Mouse (Mus musculus) left cerebral cortex, adult 2 months (tissue): ENCODE results near the gene Fibp. TPM values are rescaled to one million over a fixed set of nuclear protein-coding genes. Genes with fewer than 3 reads are reported as not detected.

ENCODE experiments used
- DNase-seq, 2 experiments: peaks; one replicate each; pipeline ENCODE4 v3.0.0; 2021 to 2022; ENCODE audit warnings: low spot score in 2 of 2, mixed read lengths in 1 of 2; ENCODE audit errors: extremely low spot score in 1 of 2
- H3K27ac ChIP-seq: fragments of 200-600 bp; 2 replicates; pipeline ENCODE4 v1.8.1; 2022
- H3K4me3 ChIP-seq: fragments of 200-600 bp; 2 replicates; pipeline ENCODE4 v1.8.1; 2022
- CTCF ChIP-seq: fragments of 200-600 bp; IDR thresholded peaks from 2 replicates; pipeline ENCODE4 v1.8.1; 2022; ENCODE audit warnings: antibody characterized with exemption, mild to moderate bottlenecking, moderate library complexity
- intact Hi-C: fragments of 180-260 bp; cut with DNase I; formaldehyde crosslinking; loops from one replicate; pipeline ENCODE4 v1.15.1; 2025
- total RNA-seq, 2 experiments: library from RNA; stranded (reverse); gene quantifications; 2 replicates each; pipeline ENCODE4 v1.2.3; 2021

The Fibp gene
- total RNA-seq, 2 experiments from 2014 or later: 88.9 to 92.1 TPM

GRCm38 (mm10) chr19:5424092-5424781 is 36.2 kb upstream of the Fibp start:
- peak overlapping the region; percentile 88 for H3K4me3 ChIP-seq
- peak overlapping the region; percentile 89 for H3K27ac ChIP-seq
- peak; percentile 21 to 70 for DNase-seq
- intact Hi-C loops: loop anchor here (1.0 to 2.0 kb wide), 3 partner anchors 33 to 66 kb away; partner anchors contain the start of genes Banf1, Ccdc85b, Cfl1 and Eif1ad
- TF ChIP-seq CTCF: no peak

DNA sequence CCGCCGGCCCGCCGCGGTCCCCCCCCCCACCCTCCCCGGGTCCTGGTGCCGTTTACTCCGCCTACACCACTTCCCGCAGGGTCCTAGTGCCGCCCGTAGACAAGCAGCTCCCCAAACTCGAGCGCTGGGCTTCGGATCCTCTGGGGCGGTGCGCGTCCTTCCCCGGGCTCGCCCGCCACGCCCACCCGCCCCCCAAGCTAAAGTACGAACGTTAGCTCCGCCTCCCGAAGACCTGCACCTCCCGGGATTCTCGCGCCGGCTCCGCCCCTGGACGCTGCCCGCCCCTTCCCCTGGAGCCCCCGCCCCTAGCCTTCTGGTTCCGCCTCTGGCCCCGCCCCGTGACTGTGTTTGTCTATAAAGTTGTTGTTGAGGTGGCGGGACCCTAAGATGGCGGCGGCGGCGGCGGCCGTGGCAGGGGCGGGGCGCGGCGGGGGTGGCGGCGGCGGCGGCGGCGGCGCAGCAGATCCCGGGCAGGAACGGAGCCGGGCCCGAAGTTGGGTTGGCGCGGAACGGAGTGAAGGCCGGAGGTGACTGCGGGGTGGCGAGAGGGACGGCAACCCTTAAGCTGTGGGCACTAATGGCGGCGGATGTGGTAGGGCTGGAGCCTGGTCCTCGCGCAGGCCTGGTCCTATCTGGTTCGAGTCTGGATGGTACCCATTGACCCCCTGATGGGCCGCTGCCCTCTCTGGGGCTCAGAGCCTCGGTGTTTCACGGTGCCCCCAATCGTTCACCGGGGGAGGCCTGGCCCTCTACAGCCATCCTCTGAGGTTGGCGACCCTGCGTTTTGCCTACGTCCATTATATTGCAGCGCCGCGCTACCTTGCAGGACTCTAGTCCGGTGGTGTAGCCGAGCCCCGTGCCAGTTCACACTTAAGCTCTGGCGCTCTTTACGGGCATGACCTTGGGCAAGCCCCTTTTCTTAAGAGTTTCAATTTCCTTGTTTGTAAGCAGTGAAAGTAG is 35.4 kb upstream of the Fibp start, which contains the start of the genes Drap1 and AI837181:
Gene Drap1, minus strand, starts transcription at position 198 of the 960 bp plus-strand sequence.
Gene AI837181, plus strand, starts transcription at position 363 of the 960 bp plus-strand sequence.
- peak within 1 kb of the TSS; percentile 96 for H3K4me3 ChIP-seq
- no peak for TF ChIP-seq CTCF
- DNase-seq: peak; percentile 91
- peak within 1 kb of the TSS; percentile 95 for H3K27ac ChIP-seq
- intact Hi-C loops: loop anchor here (1.0 to 2.0 kb wide), 4 partner anchors 32 to 65 kb away; partner anchors contain the start of genes Banf1, Ccdc85b, Cfl1 and Eif1ad

DNA sequence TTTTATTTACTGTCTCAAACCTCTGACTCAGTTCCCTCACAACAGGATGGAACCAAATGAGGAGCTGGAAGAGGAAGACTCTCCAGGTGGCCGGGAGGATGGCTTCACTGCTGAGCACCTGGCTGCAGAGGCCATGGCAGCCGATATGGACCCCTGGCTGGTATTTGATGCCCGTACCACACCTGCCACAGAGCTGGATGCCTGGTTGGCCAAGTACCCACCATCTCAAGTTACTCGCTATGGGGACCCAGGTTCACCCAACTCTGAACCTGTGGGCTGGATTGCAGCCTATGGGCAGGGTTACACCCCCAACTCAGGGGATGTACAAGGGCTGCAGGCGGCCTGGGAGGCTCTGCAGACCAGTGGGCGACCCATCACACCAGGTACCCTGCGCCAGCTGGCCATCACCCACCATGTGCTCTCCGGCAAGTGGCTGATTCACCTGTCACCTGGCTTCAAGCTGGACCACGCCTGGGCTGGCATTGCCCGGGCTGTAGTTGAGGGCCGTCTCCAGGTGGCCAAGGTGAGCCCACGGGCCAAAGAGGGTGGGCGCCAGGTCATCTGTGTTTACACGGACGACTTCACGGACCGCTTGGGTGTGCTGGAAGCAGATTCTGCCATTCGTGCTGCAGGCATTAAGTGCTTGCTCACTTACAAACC is 34.4 kb upstream of the Fibp start:
- intact Hi-C loops: loop anchor here (1.0 to 2.0 kb wide), 3 partner anchors 31 to 59 kb away; partner anchors contain the start of genes Banf1, Ccdc85b, Eif1ad and Sart1
- H3K27ac ChIP-seq: peak overlapping the region; percentile 95; the same call in 1 of the 2 replicates
- H3K4me3 ChIP-seq: peak overlapping the region; percentile 96

DNA sequence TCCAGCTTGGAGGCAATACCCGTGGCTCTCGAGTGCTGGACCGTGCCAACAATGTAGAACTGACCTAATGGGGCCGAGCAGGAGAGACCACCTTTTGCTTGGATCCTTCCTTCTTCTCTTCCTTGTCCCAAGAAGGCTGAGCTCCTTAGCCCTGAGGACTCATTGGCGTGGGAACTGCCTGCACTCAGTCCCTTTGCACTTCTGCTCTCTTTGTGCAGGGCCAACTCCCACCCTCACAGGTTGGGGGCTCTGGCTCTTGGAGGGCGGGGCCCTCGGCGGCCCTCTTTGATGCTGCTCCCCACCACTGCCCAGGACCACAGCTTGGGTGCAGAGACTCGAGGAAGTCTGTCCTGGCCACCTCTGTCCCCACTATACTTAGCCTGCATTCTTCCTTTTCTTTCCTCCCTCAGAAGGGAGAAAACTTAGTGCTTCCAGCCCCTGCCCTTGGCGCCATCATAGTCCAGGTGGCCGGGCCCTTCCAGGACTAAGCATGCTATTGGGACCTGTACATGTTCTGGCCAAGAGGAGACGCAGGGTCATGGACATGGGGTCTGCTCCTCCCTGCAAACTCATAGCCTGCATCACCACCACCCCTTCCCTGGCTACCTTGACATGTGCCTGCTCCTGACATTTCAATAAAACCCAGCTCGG is 33.6 kb upstream of the Fibp start:
- no peak overlapping the region for H3K4me3 ChIP-seq
- no peak overlapping the region for H3K27ac ChIP-seq
- DNase-seq: no peak
- intact Hi-C loops: no loop called here
- TF ChIP-seq CTCF: no peak

More for the DNA sequence above, 34.4 kb upstream of the Fibp start:
- no peak for DNase-seq
- no peak for TF ChIP-seq CTCF

DNA sequence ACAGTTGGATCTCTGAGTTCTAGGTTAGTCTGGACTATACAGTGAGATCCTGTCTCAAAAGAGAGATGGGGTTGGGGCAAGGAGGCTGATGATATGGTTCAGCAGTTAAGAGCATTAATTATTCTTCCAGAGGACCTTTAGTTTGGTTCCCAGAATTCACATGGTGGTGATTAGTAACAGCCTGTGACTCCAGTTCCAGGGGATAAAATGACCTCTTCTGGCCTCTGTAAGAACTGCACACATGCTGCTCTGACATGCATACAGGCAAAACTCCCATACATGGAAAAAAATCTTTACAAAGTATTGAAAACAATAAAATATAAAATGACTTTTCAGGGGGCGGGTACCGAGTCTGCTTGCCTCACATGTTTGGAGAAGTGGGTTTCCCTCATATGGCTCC is 32.3 kb upstream of the Fibp start:
- intact Hi-C loops: no loop called here
- Histone ChIP-seq H3K27ac (no peak overlapping the region), H3K4me3 (no peak overlapping the region)
- peak; percentile 51 for TF ChIP-seq CTCF
- DNase-seq: no peak

- no peak for TF ChIP-seq CTCF
Measured at GRCm38 (mm10) chr19:5429219-5429618, 31.2 kb upstream of the Fibp start.

DNA sequence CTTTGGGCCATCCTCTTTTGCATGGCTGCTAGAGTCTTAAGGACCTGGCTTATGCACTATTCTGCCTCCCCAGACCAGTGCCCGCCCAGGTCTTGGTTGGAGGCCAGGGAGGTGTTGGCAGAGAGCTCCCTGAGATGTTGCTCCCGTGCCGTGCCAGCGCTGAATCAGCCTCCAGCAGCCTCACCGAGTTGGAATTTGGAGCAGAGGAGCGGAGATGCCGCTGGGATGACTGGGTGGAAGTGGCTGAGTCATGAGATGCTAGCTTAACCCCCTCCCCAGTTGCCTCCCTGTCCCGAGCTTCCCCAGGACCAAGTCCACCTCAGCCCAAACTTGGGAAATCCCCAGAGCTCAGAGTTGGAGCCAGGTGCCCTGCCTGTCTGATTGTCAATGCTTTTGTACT is 30.6 kb upstream of the Fibp start:
- H3K4me3 ChIP-seq: no peak overlapping the region
- no peak for TF ChIP-seq CTCF
- no peak for DNase-seq
- intact Hi-C loops: no loop called here
- H3K27ac ChIP-seq: no peak overlapping the region

More at GRCm38 (mm10) chr19:5429219-5429618, 31.2 kb upstream of the Fibp start:
- Histone ChIP-seq H3K27ac (no peak overlapping the region), H3K4me3 (no peak overlapping the region)
- no peak for DNase-seq
- intact Hi-C loops: no loop called here

DNA sequence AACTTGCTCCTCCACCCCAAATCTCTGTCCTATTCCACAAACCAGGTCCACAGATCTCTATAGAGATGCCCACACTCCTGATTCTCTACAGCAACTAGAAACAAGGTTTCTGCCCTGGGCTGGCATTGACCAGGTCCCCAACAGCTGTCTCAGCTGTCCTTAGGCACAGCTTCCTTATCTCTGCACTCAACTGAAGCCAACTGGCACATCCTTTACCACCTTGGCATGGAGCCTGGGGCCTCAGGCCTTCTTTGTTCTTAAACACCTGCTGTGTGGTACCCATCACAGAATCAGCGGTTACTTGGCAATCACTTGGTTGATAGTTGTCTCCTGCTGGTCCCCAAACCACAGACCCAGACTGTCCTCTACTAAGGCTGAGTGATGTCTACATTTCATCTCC is 30.0 kb upstream of the Fibp start:
- no peak overlapping the region for H3K4me3 ChIP-seq
- no peak for TF ChIP-seq CTCF
- H3K27ac ChIP-seq: no peak overlapping the region
- DNase-seq: no peak
- intact Hi-C loops: no loop called here

DNA sequence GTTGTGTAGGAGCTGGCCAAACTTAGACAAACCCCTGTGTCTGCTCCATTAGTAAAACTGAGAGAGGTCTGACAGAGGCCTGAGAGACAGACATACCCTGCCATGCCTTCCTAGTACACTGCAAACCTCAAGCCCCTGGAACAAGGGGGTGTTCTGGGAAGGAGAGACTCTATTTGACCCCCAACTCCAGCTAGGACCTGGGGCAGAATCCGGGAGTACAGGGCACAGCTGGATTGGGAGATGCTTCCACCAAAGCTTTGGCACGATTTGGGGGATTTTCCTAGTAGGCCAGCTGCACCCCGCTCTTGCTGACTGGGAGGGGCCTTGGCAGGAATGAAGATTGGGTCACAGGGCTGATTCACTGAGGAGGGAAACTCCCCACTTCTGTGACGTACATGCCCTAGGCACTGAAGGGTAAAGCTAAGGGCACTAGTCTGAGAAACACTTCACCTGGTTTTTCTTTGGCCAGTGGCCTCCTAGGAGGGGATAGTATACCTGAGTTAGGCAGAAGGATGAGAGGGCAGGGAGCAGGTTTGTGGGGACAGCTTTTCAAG is 28.4 kb upstream of the Fibp start:
- Histone ChIP-seq H3K4me3 (no peak overlapping the region), H3K27ac (no peak overlapping the region)
- no peak for DNase-seq
- intact Hi-C loops: no loop called here
- no peak for TF ChIP-seq CTCF

DNA sequence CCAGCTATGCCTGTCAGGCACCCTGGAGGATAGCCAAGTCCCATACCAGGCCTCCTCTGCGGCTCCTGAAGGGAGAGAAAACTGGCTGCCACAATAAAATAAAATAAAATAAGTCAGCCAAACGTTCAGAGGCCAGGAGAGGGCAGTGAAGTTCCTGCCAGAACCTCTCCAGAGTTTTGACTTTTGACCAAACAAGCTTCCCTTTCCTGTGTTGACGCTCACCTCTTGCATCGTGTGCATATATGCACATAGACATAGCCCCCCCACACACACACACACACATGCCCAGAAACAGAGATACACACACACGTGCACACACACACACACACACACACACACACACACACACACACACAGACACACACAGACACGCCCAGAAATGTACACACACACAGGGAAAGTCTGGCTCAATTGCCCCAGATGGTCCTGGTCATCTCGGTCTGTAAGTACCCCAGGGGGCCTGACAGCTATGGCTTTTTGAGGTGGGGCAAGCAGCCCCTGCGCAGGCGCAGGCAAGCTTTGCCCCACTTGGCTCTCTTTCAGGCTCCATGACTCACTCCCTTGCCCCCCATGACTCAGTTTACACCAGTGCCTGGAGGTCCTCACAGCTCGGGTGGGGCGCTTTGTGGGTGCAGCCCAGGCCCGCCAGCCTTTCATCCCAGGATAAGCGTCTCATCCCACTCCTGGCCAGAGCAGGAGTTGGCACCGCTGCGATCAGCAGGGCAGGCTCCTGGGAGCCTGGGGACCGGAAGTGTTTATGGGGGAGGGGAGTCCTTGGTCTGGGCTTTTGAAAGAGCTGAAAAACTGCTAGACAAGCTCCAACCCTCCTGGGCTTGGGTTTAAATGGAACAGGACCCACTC is 27.2 kb upstream of the Fibp start:
- DNase-seq: no peak
- no peak overlapping the region for H3K27ac ChIP-seq
- intact Hi-C loops: no loop called here
- TF ChIP-seq CTCF: peak; percentile 46
- H3K4me3 ChIP-seq: no peak overlapping the region; the same call in 1 of the 2 replicates
